Mouse (Mus musculus): ENCODE results near the gene Epb41l4b. TPM values are rescaled to one million over a fixed set of nuclear protein-coding genes. Genes with fewer than 3 reads are reported as not detected.

Gene Epb41l4b
- total RNA-seq (2014; fragmentation: Nextera tagmentation) (1.6 and 3.5 TPM in 2 replicates), total RNA-seq (2017) (0.47 and 3.0 TPM in 2 replicates)

DNA sequence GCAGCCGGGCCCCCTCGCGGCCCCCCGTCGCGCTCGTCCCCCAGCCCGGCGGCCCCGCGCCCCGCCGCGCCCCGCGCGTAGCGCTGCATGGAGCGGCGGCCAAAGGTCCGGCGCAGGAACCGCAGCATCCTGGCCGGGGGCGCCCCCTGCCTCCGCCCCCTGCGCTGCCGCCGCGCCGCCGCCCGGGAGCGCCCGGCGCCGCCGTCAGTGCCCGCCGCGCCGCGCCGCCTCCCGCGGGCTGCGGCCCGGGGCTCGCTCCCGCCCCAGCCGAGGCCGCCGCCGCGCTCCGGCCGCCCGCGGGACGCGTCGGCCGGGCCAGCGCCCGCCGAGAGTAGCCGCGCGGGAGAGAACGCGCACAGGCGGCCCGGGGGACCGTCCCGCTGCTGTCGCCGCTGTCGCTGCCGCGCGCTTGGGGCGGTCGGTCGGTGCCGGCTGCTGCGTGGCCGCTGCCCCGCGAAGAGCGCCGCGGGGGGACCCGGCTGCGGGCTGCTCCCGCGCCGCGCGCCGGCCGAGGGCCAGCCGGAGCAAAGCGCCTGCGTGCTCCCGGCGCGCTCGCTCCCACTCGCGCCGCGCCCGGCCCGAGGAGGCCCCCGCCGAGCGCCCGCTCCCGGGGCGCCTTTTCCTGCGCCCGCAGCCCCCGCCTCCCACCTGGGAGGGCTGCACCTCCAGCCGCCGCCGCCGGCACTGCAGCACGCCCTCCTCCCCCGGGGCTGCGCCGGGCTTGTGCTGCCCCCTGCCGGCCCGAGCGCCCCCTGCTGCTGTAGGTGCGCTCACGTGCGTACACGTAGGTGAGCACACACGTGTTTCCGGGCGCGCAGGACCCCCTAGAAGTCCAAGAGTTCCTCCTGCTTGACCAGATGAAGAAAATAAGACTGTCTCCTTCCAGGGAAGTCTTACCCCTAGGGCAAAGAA is at the start of gene Epb41l4b:
Epb41l4b (minus strand) TSS at position 412 of the 912 bp plus-strand sequence.
- ATAC-seq (replicated peaks; ENCODE audit: low FRiP score, low TSS enrichment, poor library complexity, severe bottlenecking): peak; percentile 98

DNA sequence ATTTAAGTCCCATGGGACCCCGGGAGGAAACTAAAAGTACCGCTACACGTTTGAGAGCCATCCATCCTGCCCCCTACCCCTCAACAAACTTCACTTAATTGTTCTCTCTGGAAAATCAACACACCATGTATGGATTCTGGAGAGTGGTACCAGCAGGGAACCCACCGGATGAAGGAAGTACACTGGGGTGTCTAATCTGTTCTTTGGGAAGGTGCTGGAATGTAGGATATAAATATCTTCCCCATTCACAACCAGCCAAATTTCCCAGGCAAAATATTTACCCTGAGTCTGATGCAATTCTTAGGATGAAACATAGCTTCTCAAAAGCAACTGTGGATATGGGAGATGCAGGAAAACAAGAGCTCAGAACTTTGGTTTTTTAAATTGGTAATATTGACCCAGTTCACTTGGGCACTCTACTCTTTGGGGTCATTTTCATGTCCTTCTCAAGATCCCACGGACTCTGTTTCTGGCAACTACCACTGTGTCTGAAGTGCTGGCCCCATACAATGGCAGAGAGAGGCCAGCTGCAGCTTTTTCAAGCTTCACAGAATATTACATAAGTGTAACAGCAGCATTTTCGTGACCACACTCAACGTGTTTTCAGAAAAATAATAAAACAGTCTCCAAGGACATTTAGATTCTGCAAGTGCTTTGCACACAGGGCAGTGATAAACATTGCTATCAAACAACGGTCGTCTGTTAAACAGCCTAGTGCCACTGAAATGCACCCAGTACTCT is 48.5 kb upstream of the Epb41l4b start:
- ATAC-seq (replicated peaks; ENCODE audit: low FRiP score, low TSS enrichment, poor library complexity, severe bottlenecking): no peak

DNA sequence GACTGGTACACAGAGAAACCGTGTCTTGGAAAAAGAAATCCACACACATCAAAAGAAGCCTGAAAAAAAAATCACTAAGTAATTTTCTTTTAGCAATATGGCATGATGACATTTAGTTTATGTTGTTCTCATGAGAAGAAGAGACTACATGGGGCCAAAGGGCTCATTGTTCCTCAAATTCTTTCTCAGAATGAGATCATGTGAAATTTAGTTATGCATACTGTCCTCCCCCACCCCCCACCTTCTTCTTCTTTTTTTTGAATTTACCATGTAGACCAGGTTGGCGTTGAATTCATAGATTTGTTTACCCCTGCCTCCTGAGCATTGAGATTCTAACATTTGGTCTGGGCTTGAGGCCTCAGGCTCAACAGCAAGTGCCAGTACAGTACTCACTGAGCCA is 46.6 kb upstream of the Epb41l4b start:
- ATAC-seq (replicated peaks; ENCODE audit: low FRiP score, low TSS enrichment, poor library complexity, severe bottlenecking): no peak

DNA sequence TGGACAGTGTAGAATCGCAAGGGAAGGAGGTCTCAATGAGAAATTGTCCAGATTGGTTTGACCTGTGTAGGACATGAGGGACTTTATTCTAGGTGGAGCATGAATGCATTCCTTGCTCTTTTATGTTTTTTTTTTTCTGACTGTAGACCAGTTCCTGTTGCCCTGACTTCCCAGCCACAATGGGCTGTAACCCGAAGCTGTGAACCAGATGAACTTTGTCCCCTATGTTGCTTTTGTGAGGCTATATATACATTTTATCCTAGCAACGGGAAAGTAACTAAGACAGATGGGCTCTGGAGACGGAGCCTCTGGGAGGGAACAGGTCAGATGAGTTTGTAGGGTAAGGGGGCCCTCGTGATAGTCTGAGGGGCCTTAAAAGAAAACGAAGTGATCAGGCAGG is 42.8 kb upstream of the Epb41l4b start:
- no peak for ATAC-seq (replicated peaks; ENCODE audit: low FRiP score, low TSS enrichment, poor library complexity, severe bottlenecking)

DNA sequence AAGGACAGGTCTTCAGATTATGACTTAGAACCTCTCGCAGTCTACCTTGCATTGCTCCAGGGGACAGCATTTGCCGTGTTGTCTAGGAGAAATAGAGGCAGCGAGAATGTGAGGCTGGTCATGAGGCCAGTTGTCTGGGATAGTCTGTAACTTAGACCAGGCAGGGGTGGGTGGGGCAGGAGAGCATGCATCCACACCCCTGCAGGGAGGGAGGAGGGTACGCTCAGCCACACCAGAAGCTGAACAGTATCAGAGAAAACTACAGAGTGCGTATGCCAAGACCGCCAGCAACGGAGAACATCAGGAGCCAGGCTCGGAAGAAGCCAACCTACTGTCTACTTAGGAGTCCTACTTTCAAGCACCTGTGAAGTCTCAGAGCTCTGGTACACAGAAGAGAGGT is 42.2 kb upstream of the Epb41l4b start:
- ATAC-seq (replicated peaks; ENCODE audit: low FRiP score, low TSS enrichment, poor library complexity, severe bottlenecking): no peak

DNA sequence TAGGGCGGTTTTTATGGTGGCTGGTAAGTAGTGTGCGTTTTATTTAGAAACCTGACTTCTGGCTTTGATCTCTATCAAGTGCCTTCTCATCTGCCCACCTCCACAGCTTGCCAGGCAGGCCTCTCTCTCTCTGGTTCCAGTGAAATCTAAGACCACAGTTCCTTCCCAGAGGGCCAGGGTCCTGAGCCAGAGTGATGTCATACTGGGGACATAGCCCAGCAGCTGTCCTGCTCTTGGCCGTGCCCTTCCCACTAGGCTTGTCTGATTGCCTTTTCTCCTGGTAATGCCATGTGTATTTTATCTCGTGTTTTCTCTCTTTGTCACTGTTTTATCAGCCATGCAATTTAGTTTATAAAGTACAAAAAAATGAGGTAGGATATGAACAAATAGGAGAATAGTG is 40.3 kb upstream of the Epb41l4b start:
- ATAC-seq (replicated peaks; ENCODE audit: low FRiP score, low TSS enrichment, poor library complexity, severe bottlenecking): no peak

DNA sequence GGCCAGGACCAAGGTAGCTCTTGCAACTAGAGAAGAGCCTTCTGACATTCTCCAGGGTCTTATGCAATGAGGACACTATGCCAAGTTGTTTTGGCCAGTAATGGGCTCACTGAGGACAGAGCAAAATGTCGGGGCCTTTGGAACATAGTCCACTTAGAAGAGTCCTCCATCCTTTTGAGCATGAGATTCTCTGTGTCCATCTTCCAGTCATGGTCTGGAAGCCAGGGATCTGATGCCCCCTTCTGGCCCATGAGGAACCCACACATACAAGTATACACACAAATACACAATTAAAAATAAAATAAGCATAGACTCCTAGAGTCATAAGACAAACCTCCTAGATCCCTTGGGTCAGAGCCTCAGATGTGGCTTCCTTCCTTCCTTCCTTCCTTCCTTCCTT is 38.3 kb upstream of the Epb41l4b start:
- ATAC-seq (replicated peaks; ENCODE audit: low FRiP score, low TSS enrichment, poor library complexity, severe bottlenecking): no peak

DNA sequence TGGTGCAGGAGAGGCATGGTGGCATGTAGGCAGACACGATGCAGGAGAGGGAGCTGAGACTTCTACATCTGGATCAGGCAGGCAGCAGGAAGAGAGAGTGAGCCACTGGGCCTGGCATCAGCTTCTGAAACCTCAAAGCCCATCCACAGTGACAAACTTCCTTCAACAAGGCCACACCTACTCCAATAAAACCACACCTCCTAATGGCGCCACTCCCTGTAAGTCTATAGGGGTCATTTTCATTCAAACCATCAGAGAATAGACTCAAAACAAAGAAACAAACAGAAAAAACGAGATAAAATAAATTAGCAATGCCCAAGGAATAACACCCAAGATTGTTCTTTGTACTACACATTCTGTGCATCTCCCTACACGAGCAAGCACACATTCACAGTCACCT is 35.6 kb upstream of the Epb41l4b start:
- no peak for ATAC-seq (replicated peaks; ENCODE audit: low FRiP score, low TSS enrichment, poor library complexity, severe bottlenecking)

DNA sequence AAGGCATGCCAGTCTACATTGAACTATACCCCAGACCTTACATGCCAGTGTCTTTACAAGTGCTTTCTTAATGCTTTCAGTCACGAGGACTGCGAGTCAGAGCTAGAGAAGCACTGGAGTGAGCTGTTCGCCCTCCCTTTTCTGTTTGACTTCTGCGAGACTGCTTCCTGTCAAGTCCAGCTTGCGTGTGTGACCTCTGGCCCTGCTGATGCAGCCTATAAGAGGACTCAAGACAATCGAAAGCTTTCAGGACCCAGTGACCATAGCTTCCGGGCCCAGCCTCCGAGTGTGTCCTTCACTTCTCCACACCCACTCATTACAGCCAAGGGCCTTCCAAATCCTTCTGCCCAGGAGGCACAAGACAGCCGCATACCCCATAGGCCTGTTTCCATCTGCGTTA is 32.1 kb upstream of the Epb41l4b start:
- ATAC-seq (replicated peaks; ENCODE audit: low FRiP score, low TSS enrichment, poor library complexity, severe bottlenecking): no peak

DNA sequence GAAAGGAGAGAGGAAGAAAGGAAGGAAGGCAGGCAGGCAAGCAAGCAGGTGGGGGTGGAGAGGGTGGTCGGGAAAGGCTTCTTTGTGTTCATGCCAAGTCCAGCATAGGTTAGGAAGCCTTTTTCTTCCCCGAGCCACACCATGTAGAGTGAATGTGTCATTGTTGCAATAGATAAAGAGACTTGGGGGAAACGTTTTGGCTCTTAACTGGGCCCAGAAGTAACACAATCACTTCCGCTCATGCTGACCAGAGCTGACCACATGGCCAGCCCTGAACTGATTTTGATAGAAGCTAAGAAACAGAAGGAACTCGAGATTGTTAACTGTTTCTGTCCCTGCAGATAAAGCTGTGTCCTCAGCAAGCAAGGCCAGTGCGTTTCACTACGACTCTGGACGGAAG is 29.6 kb upstream of the Epb41l4b start:
- ATAC-seq (replicated peaks; ENCODE audit: low FRiP score, low TSS enrichment, poor library complexity, severe bottlenecking): no peak

DNA sequence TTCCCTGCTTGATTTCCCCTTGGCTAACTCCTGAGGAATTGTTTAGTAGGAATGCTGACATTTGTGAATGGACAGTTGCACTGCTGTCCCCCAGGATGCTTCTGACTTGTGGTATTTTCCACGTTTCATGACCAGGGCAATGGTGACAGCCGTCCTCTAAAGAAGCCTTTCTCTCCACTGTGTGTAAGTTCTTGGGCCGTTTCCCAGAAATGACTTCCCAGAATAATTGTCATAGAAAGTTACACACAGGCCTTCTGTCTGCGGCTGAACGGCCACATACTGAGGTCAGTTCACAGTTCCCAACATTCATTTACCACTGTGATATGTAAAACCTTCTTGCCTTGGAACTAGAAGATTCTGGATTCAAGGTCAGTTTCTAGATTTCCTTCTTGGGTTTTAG is 28.6 kb upstream of the Epb41l4b start:
- no peak for ATAC-seq (replicated peaks; ENCODE audit: low FRiP score, low TSS enrichment, poor library complexity, severe bottlenecking)

DNA sequence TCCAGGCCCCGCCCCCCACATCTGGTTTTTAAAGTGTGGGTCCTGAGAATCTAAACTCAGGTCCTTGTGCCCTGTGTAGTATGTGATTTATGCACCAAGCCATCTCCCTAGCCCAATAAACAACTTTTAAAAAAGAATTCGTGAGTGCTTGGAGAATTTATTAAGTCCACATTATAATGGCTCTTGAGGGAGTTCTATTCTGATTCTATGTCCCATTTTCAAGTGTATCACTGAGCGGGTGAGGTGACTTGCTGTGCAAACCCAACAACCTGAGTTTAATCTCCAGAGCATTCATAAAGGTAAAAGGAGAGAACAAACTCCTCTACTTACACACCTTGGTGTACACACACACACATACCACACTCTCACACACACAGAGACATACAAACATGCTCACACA is 25.4 kb upstream of the Epb41l4b start:
- ATAC-seq (replicated peaks; ENCODE audit: low FRiP score, low TSS enrichment, poor library complexity, severe bottlenecking): no peak

DNA sequence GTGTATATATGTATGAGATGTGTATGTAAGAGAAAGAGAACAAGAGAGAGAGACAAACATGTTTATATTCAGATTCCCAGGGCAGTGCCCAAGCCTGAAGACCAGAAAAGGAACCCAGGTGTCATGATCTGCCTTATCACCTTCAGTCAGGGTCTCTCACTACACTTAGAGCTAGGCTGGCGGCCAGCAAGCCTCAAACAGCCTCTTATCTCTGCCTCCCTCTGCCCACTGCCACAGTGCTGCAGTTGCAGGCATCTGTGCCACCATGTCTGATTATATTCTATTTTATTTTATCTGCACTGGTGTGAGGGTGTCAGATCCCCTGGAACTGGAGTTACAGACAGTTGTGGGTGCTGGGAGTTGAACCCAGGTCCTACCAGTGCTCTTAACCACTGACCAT is 25.0 kb upstream of the Epb41l4b start:
- ATAC-seq (replicated peaks; ENCODE audit: low FRiP score, low TSS enrichment, poor library complexity, severe bottlenecking): peak; percentile 95

DNA sequence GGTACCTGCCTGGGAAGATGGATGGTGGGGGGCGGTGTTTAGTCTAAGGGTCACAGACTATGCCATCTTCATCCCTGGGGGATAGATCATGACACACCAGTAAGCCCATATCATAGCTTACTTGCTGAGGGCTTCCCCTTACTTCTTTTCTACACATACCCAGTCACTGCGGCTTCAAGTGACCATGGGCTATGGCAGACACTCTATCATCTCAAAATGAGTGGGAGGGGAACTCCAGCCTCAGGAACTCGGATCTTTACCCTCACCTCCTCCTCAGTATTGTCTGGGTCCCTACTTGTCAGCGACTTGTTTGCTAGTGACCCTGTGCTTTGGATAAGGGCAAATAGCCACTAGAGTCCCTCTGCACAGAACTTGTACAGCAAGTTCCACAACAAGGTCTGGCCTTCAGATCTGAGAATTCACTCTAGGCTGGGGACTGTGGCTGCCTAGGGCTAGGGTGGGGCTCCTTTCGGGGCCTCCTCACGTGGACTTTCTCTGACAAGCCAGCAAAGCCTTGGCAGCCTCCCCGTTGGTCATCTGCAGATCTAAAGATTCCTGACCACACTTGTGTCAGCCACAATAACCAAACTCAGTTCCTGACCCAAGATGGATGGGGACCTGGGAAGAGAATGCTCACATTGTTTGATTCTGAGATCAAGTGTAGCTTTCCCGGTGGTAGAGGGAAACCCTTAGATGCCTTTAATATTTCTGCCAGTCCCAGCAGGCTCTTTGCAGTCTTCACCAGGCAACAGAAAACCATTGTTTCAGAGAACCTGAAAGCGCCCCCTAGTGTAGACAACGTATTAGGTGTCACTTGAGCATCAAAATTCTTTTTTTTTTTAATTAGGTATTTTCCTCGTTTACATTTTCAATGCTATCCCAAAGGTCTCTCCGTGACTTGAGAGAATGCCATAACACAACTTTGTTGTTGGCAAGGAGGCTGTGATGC is 24.0 kb upstream of the Epb41l4b start:
- ATAC-seq (replicated peaks; ENCODE audit: low FRiP score, low TSS enrichment, poor library complexity, severe bottlenecking): no peak

DNA sequence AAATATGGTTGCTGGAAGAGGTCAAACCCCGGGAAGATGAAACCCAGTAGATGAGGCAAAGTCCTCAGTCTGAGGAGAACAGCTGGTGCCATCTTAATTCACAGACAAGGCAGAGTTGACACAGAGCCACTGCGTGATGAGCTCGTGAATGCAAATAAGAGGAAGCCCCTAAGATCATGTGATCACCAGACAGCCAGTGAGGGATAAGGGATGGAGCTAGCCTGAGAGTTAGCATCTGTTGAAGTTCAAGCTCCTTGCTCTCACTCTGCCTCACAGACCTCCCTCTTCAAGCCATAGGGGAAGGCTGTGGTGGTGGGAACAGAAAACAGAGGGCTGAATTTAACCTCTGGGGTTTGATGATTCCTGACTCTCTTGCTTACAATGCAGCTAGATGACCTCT is 22.4 kb upstream of the Epb41l4b start:
- no peak for ATAC-seq (replicated peaks; ENCODE audit: low FRiP score, low TSS enrichment, poor library complexity, severe bottlenecking)

DNA sequence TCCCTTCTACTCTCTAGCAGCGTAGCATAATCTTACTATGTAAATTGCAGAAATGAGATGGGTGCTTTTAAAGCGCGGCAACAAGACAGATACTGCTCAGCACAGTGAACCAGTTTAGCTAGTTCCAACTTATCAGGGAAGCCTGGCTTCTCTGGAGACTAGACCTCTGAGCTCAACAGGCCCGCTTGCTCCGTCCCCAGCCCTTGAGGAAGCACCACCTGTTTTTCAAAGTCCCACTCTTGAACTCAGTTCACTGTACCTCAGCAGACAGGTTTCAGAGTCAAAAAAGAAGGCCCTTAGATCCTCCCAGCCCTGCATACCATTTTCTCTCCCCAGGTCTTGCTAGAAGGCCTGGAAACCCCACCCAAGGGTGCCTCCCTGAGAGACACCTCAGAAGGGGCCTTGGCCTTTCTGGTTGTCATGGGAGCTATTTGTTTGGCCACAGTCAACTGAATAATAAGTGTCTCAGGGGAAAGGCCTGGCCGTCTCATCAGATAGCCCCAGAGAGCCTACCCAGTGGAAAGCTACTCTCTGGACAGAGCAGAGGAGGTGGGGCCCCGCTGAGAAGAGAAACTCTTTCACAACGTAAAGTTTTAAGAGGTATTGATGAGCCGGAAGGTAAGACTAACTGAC is 21.5 kb upstream of the Epb41l4b start:
- no peak for ATAC-seq (replicated peaks; ENCODE audit: low FRiP score, low TSS enrichment, poor library complexity, severe bottlenecking)

DNA sequence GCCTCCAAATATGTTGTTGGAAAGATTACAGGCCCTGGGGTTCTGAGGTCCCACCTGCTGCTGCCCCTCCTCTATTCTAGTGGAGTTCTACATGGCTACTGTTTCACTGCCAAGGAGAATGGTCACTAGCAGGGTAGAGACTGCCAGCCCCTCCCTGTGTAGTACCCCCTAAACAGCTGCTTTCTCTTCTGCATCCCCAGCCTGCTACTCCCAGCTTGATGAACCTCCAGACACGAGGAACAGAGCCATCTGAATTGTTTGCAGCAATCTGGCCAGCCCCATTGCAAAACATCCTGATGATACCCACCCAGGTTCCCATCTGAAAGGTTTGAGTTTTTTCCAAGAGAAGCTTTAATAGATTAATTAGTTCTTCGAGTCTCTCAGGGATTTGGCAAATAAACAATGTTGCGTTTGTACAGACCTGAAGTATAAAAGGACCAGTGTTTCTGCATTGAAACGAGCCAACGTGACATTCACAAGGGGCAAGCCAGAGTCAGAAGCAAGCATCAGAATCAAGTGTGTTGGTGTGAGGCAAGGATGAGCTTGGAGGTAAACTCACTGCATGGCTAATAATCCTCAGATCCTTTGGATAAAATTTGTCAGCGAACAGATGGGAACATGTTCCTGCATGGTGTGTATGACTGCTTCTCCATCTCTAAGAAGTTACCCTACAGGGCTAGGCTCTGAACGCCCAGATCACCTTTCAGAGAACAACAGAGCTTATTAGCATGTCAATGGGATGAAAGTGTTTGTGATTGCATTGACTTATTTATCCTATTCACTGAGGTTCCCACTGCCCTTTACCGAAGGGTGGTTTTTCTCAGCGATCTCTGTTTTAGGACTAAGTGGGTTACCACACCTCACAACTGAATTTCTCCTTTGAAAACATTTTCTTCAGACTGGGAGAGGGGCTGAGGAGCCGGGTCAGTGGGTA is 19.8 kb upstream of the Epb41l4b start:
- no peak for ATAC-seq (replicated peaks; ENCODE audit: low FRiP score, low TSS enrichment, poor library complexity, severe bottlenecking)

DNA sequence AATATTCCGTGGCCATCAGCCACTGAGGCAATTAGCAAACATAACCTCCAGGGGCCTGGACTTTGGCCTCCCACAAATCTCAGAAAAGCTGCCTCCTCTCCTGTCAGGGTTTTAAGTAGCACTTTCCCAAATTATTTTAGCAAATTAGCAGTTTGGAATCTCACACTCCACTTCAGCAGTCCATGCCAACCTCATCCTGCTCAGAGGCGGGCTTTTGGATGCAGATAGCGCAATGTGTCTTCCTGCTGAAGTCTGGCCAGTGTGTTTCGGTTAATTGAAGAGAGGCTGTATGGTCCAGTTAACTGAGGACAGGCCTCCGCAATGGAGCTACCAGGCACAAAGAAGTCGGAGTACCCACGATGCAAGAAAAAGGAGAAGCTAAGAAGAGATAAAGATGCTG is 17.3 kb upstream of the Epb41l4b start:
- ATAC-seq (replicated peaks; ENCODE audit: low FRiP score, low TSS enrichment, poor library complexity, severe bottlenecking): no peak
